Comparison of ENCODE assay signal across 23 mouse cellular contexts in genomic region chr1:180957989-180958388, GRCm38 (mm10). TPM values are rescaled to one million over a fixed set of nuclear protein-coding genes. Genes with fewer than 3 reads are reported as not detected.
DNase-seq lines count a peak whose midpoint lies in the region; ATAC-seq lines count a peak whose summit lies in the region.
"Had no signal": no experiment of that assay in that cellular context is flagged by ENCODE, and none has a peak within 500 bp of the region (broad histone marks: within the 10 kb centered on the region; RNA-seq: fewer than 3 reads in every experiment).

No protein-coding gene starts in this region.

- ATAC-seq in heart, embryonic 12.5 days (ENCODE audit: insufficient number of reproducible peaks, low FRiP score): no peak
- no peak for ATAC-seq in kidney, embryonic 16.5 days (ENCODE audit: low FRiP score, low TSS enrichment)
- ATAC-seq: activated CD4-positive, CD25-positive, alpha-beta regulatory T cell, adult 4 months; forebrain, embryonic 13.5 days; forebrain, embryonic 16.5 days had no signal

- H3K9me3 ChIP-seq in heart, embryonic 10.5 days: no peaks in the 10 kb centered on the region
- H3K9me3 ChIP-seq in heart, embryonic 12.5 days (replicated peaks): no peaks in the 10 kb centered on the region
- H3K9me3 ChIP-seq in kidney, embryonic 16.5 days (ENCODE audit: low read length): no peaks in the 10 kb centered on the region
- H3K9me3 ChIP-seq: forebrain, embryonic 10.5 days; forebrain, embryonic 13.5 days; heart, embryonic 13.5 days had no signal

- no peak overlapping the region for H3K4me2 ChIP-seq in heart, embryonic 12.5 days
- H3K4me2 ChIP-seq in kidney, embryonic 16.5 days (replicated peaks; ENCODE audit: low read depth, low read length): no peak overlapping the region
- H3K4me2 ChIP-seq: forebrain, embryonic 13.5 days; heart, embryonic 13.5 days; hindbrain, embryonic 14.5 days had no signal

- peaks cover 79% of the 10 kb centered on the region for H3K36me3 ChIP-seq in heart, embryonic 10.5 days
- H3K36me3 ChIP-seq in heart, embryonic 12.5 days: peaks cover 89% of the 10 kb centered on the region
- peaks cover 15% of the 10 kb centered on the region; the same call in 1 of the 2 replicates for H3K36me3 ChIP-seq in kidney, embryonic 16.5 days (ENCODE audit: insufficient read depth, low read length)
- H3K36me3 ChIP-seq: forebrain, embryonic 10.5 days had no signal

- H3K9ac ChIP-seq in heart, embryonic 12.5 days: no peak overlapping the region
- H3K9ac ChIP-seq in kidney, embryonic 16.5 days (replicated peaks; ENCODE audit: low read length): no peak overlapping the region
- H3K9ac ChIP-seq: forebrain, embryonic 13.5 days; heart, embryonic 13.5 days; hindbrain, embryonic 14.5 days had no signal

- no peak for DNase-seq in heart, embryonic 10.5 days (ENCODE audit: low spot score)
- peak; percentile 42 to 47 for DNase-seq in kidney, postnatal 36 days
- peak; percentile 53 for DNase-seq in lung, postnatal 36 days
- DNase-seq in lung, postnatal 4 days: no peak
- DNase-seq in frontal cortex, postnatal 36 days (ENCODE audit: low spot score in 2 of 2): no peak
- DNase-seq: adrenal gland, adult 8-10 months; adrenal gland, postnatal 25 days; cerebellum, adult 18-20 months; cerebellum, adult 9-10 months; cerebellum, postnatal 14 days; gastrocnemius, adult 2 months; gastrocnemius, postnatal 14 days; heart, adult 11 months; heart, postnatal 14 days; heart, postnatal 4 days had no signal

- H3K27ac ChIP-seq in heart, embryonic 10.5 days: peak overlapping the region; percentile 16; the same call in 1 of the 2 replicates
- H3K27ac ChIP-seq in heart, embryonic 12.5 days (ENCODE audit: poor library complexity, severe bottlenecking): no peak overlapping the region
- H3K27ac ChIP-seq in kidney, embryonic 16.5 days (ENCODE audit: low read length): no peak overlapping the region
- H3K27ac ChIP-seq: forebrain, embryonic 10.5 days; forebrain, embryonic 13.5 days; gastrocnemius, adult 2 months; hindbrain, embryonic 14.5 days had no signal

- WGBS in heart, embryonic 10.5 days: 78% methylated on average over 3 of the region's 3 CpGs
- 79% methylated on average over 3 of the region's 3 CpGs for WGBS in heart, embryonic 12.5 days
- 73% methylated on average over 3 of the region's 3 CpGs for WGBS in kidney, embryonic 16.5 days

- no peak overlapping the region for H3K4me3 ChIP-seq in heart, embryonic 10.5 days
- no peak overlapping the region for H3K4me3 ChIP-seq in heart, embryonic 12.5 days
- H3K4me3 ChIP-seq in kidney, embryonic 16.5 days (ENCODE audit: low read length): no peak overlapping the region
- H3K4me3 ChIP-seq: forebrain, embryonic 10.5 days; forebrain, embryonic 13.5 days; gastrocnemius, adult 2 months; heart, embryonic 13.5 days had no signal

- H3K4me1 ChIP-seq in heart, embryonic 10.5 days: no peaks in the 10 kb centered on the region
- no peaks in the 10 kb centered on the region for H3K4me1 ChIP-seq in heart, embryonic 12.5 days (replicated peaks)
- no peaks in the 10 kb centered on the region for H3K4me1 ChIP-seq in kidney, embryonic 16.5 days (ENCODE audit: insufficient read depth, low read length)
- H3K4me1 ChIP-seq: forebrain, embryonic 13.5 days; heart, embryonic 13.5 days had no signal

- H3K27me3 ChIP-seq in heart, embryonic 10.5 days (ENCODE audit: insufficient read depth, poor library complexity, severe bottlenecking): no peaks in the 10 kb centered on the region
- no peaks in the 10 kb centered on the region for H3K27me3 ChIP-seq in heart, embryonic 12.5 days (replicated peaks)
- H3K27me3 ChIP-seq in kidney, embryonic 16.5 days (ENCODE audit: insufficient read depth, low read length): no peaks in the 10 kb centered on the region
- H3K27me3 ChIP-seq: forebrain, embryonic 13.5 days; heart, embryonic 13.5 days had no signal

RNA-seq across cellular contexts. Expression of gene Tmem63a, which starts 15.8 kb away (rescaled TPM):
- polyA plus RNA-seq in heart, embryonic 10.5 days (2016; fragmentation: Nextera tagmentation; extraction: Ambion mirVana): 6.6 and 9.0 TPM in 2 replicates
- 10.2 and 10.6 TPM in 2 replicates for polyA plus RNA-seq in heart, embryonic 12.5 days (2016; fragmentation: Nextera tagmentation; extraction: Ambion mirVana)
- 11.8 and 13.1 TPM in 2 replicates for polyA plus RNA-seq in kidney, embryonic 16.5 days (2015; fragmentation: Nextera tagmentation; extraction: Ambion mirVana)

RNA-seq across cellular contexts. Expression of gene Lefty1, which starts 23.2 kb away (rescaled TPM):
- polyA plus RNA-seq in heart, embryonic 10.5 days (2016; fragmentation: Nextera tagmentation; extraction: Ambion mirVana): 0.89 and 1.1 TPM in 2 replicates
- polyA plus RNA-seq in heart, embryonic 12.5 days (2016; fragmentation: Nextera tagmentation; extraction: Ambion mirVana): 1.00 and 1.1 TPM in 2 replicates
- 1.2 TPM in 2 replicates for polyA plus RNA-seq in kidney, embryonic 16.5 days (2015; fragmentation: Nextera tagmentation; extraction: Ambion mirVana)
- polyA plus RNA-seq: activated CD4-positive, CD25-positive, alpha-beta regulatory T cell, adult 4 months; forebrain, embryonic 13.5 days had no signal

RNA-seq across cellular contexts. Expression of gene Pycr2, which starts 53.9 kb away (rescaled TPM):
- polyA plus RNA-seq in heart, embryonic 10.5 days (2016; fragmentation: Nextera tagmentation; extraction: Ambion mirVana): 89.4 and 114 TPM in 2 replicates
- 52.2 and 58.2 TPM in 2 replicates for polyA plus RNA-seq in heart, embryonic 12.5 days (2016; fragmentation: Nextera tagmentation; extraction: Ambion mirVana)
- polyA plus RNA-seq in kidney, embryonic 16.5 days (2015; fragmentation: Nextera tagmentation; extraction: Ambion mirVana): 111 TPM in 2 replicates

Comparison
In these comparisons a context has a peak if more than half of its experiments do, and no peak if none do; other contexts are left out.
1. DNase-seq: peak in kidney, postnatal 36 days (2 of 2) and lung, postnatal 36 days (single experiment); none in heart, embryonic 10.5 days (single experiment), lung, postnatal 4 days (0 of 2) and frontal cortex, postnatal 36 days (0 of 2).